Mouse (Mus musculus): ENCODE results near the gene Phc2.

- TF ChIP-seq CTCF (IDR thresholded peaks at IDR 0.05; ENCODE audit: borderline replicate concordance, insufficient read depth, low read length): no peak
- no peak for TF ChIP-seq POLR2A (IDR thresholded peaks at IDR 0.05; ENCODE audit: low read depth, low read length)
Observed at GRCm38 (mm10) chr4:128769569-128770355, 115.3 kb downstream of the Phc2 start.
